Mouse (Mus musculus) frontal cortex, adult 2 months (tissue): ENCODE results near the gene Col6a3. TPM values are rescaled to one million over a fixed set of nuclear protein-coding genes. Genes with fewer than 3 reads are reported as not detected.

Source experiments
- DNase-seq, 2 experiments: peaks; one replicate each; pipeline ENCODE4 v3.0.0; 2022; ENCODE audit warnings: low spot score in 1 of 2; ENCODE audit errors: extremely low spot score in 1 of 2
- polyA plus RNA-seq: library from polyadenylated mRNA; depleted of rRNA; stranded (reverse); fragments of >200 nt; gene quantifications from 2 replicates; pipeline ENCODE4 v1.2.3, GENCODE M21; 2012; rRNA removed

The Col6a3 gene
- polyA plus RNA-seq, 1 experiment, result 2.2 TPM

GRCm38 (mm10) chr1:90738913-90739312 is 104.9 kb downstream of the Col6a3 start:
- no peak for DNase-seq

GRCm38 (mm10) chr1:90729466-90729865 is 114.3 kb downstream of the Col6a3 start:
- DNase-seq, result no peak

GRCm38 (mm10) chr1:90723754-90724153 is 120.0 kb downstream of the Col6a3 start:
- DNase-seq, result no peak

GRCm38 (mm10) chr1:90723325-90723724 is 120.4 kb downstream of the Col6a3 start:
- DNase-seq, result no peak

GRCm38 (mm10) chr1:90722021-90722420 is 121.8 kb downstream of the Col6a3 start:
- DNase-seq, result no peak

- no peak for DNase-seq
Observed at GRCm38 (mm10) chr1:90720610-90721241, 123.0 kb downstream of the Col6a3 start.

GRCm38 (mm10) chr1:90718826-90719550 is 124.8 kb downstream of the Col6a3 start:
- no peak for DNase-seq

- DNase-seq, result no peak
Observed at GRCm38 (mm10) chr1:90716258-90716657, 127.5 kb downstream of the Col6a3 start.

Other genes with a start within 250 kb of the Col6a3 start
- gene Cops8, start 241.0 kb downstream of the Col6a3 start, polyA plus RNA-seq, result 103 and 112 TPM in 2 replicates
- 0.69 and 1.2 TPM in 2 replicates for gene Mlph, start 71.1 kb upstream of the Col6a3 start, polyA plus RNA-seq
- gene Prlh, start 109.1 kb upstream of the Col6a3 start, polyA plus RNA-seq, result not detected in 2 replicates
- gene Rab17, start 125.7 kb upstream of the Col6a3 start, polyA plus RNA-seq, result 0.06 and 0.21 TPM in 2 replicates
- 76.0 and 85.8 TPM in 2 replicates for gene Lrrfip1, start 154.8 kb upstream of the Col6a3 start, polyA plus RNA-seq